ENCODE assay signal across 8 mouse cellular contexts in the genomic region with DNA sequence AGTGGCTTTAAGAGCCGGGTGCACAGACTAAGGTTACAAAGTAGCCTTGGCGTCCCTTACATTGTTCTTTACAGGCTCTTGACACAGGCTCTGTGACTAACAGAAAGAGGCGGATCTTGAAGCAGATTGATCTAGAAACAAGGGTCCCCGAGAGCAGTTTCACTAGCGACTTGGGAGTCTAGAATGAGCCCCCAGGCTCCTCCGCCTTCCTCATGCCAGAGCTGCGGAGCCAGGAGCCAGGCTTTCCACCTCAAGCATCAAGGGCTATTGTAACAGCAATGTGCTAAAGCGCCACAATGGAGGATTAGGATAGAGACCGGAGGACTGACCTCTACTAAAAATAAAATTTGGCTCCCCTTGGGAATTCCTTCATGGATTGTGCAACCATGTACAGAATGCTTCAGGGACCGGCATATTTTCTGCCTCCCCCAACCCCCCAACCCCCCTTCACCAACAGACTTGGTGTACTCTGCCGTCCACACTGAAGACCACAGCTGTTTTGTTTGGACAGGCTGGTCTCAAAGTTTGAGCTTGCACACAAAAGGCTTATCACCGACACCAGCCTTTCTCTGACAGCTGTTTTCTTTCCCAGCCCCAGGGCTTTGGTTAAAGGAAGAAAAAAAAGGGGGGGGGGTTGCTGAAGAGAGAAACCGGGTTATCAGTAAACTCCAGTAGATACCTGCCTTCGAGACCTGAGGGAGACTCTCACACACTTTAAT.
DNase-seq lines count a peak whose midpoint lies in the region; ATAC-seq lines count a peak whose summit lies in the region.

No protein-coding gene starts in this region.

- H3K36me3 ChIP-seq in intestine, embryonic 16.5 days (ENCODE audit: control insufficient read depth, insufficient read depth, low read length): no peaks in the 10 kb centered on the region
- no peaks in the 10 kb centered on the region for H3K36me3 ChIP-seq in liver, embryonic 16.5 days (ENCODE audit: control insufficient read depth, insufficient read depth)
- no peaks in the 10 kb centered on the region for H3K36me3 ChIP-seq in neural tube, embryonic 14.5 days (ENCODE audit: control insufficient read depth, insufficient read depth, low read length)

- 18% methylated on average over 14 of the region's 14 CpGs for WGBS in intestine, embryonic 16.5 days
- 4% methylated on average over 14 of the region's 14 CpGs for WGBS in liver, embryonic 16.5 days (ENCODE audit: insufficient replicate concordance)
- WGBS in neural tube, embryonic 14.5 days: 6% methylated on average over 14 of the region's 14 CpGs

- no peaks in the 10 kb centered on the region for H3K4me1 ChIP-seq in intestine, embryonic 16.5 days (ENCODE audit: control insufficient read depth, insufficient read depth, low read length)
- no peaks in the 10 kb centered on the region; the same call in 1 of the 2 replicates for H3K4me1 ChIP-seq in liver, embryonic 16.5 days (ENCODE audit: control insufficient read depth, low read depth, low read length)
- H3K4me1 ChIP-seq in neural tube, embryonic 14.5 days (ENCODE audit: control insufficient read depth, insufficient read depth, low read length): no peaks in the 10 kb centered on the region

- 0 out of 2 replicates have a peak overlapping the region, but pooled peaks have one; percentile 25 for H3K9ac ChIP-seq in intestine, embryonic 16.5 days (ENCODE audit: low read depth, low read length)
- H3K9ac ChIP-seq in liver, embryonic 16.5 days (ENCODE audit: low read depth, low read length): peak overlapping the region; percentile 19; the same call in 1 of the 2 replicates
- H3K9ac ChIP-seq in neural tube, embryonic 14.5 days (replicated peaks; ENCODE audit: low read depth, low read length): no peak overlapping the region

- ATAC-seq in intestine, embryonic 16.5 days: peak; percentile 66
- peak; percentile 58 for ATAC-seq in liver, embryonic 16.5 days (ENCODE audit: low read depth)
- ATAC-seq in neural tube, embryonic 14.5 days (ENCODE audit: low read depth): peak; percentile 31; the same call in 1 of the 2 replicates

- H3K9me3 ChIP-seq in intestine, embryonic 16.5 days (ENCODE audit: control insufficient read depth, low read length): no peaks in the 10 kb centered on the region
- H3K9me3 ChIP-seq in liver, embryonic 16.5 days (replicated peaks; ENCODE audit: control insufficient read depth, low read length): no peaks in the 10 kb centered on the region
- no peaks in the 10 kb centered on the region for H3K9me3 ChIP-seq in neural tube, embryonic 14.5 days (ENCODE audit: control insufficient read depth, low read length)

- peak overlapping the region; percentile 52; the same call in 1 of the 2 replicates for H3K27ac ChIP-seq in intestine, embryonic 16.5 days (ENCODE audit: low read length)
- no peak overlapping the region for H3K27ac ChIP-seq in liver, embryonic 16.5 days (ENCODE audit: low read length)
- no peak overlapping the region for H3K27ac ChIP-seq in neural tube, embryonic 14.5 days (ENCODE audit: low read depth, low read length)

- no peaks in the 10 kb centered on the region for H3K27me3 ChIP-seq in intestine, embryonic 16.5 days (replicated peaks; ENCODE audit: control insufficient read depth, insufficient read depth, low read length)
- no peaks in the 10 kb centered on the region; the same call in 1 of the 2 replicates for H3K27me3 ChIP-seq in liver, embryonic 16.5 days (ENCODE audit: control insufficient read depth, insufficient read depth, low read depth, low read length)
- no peaks in the 10 kb centered on the region for H3K27me3 ChIP-seq in neural tube, embryonic 14.5 days (ENCODE audit: control insufficient read depth, insufficient read depth, low read length)

- DNase-seq in ovary, adult 18-20 months (ENCODE audit: low spot score): peak; percentile 11
- no peak for DNase-seq in ovary, postnatal 10 days (ENCODE audit: low spot score)
- DNase-seq in heart, adult 11 months: peak; percentile 97
- no peak for DNase-seq in MN1 (ENCODE audit: low spot score)
- DNase-seq in frontal cortex, postnatal 14 days (ENCODE audit: low spot score in 2 of 2): no peak

- H3K4me3 ChIP-seq in intestine, embryonic 16.5 days (ENCODE audit: low read length): peak overlapping the region; percentile 42
- peak overlapping the region; percentile 46 for H3K4me3 ChIP-seq in liver, embryonic 16.5 days (ENCODE audit: low read depth, low read length)
- H3K4me3 ChIP-seq in neural tube, embryonic 14.5 days (ENCODE audit: low read depth, low read length): peak overlapping the region; percentile 21

- H3K4me2 ChIP-seq in intestine, embryonic 16.5 days (ENCODE audit: low read depth, low read length): peak overlapping the region; percentile 73
- peak overlapping the region; percentile 67 for H3K4me2 ChIP-seq in liver, embryonic 16.5 days (ENCODE audit: low read depth, low read length)
- peak overlapping the region; percentile 50 for H3K4me2 ChIP-seq in neural tube, embryonic 14.5 days (ENCODE audit: low read depth, low read length)

Comparison
In these comparisons a context has a peak if more than half of its experiments do, and no peak if none do; other contexts are left out.
1. DNase-seq: peak in ovary, adult 18-20 months (single experiment) and heart, adult 11 months (single experiment); none in ovary, postnatal 10 days (single experiment), MN1 (single experiment) and frontal cortex, postnatal 14 days (0 of 2).
2. Peak in every context shown above with its lines, with median percentiles within 50 percentile points of each other: ATAC-seq, H3K4me2 ChIP-seq and H3K4me3 ChIP-seq.